Mouse (Mus musculus) E14TG2a.4 (cell line): ENCODE results near the gene Cacna1a.

Experiments used
- CTCF ChIP-seq: conservative IDR thresholded peaks from 2 replicates; pipeline ENCODE4 v1.5.1; 2014; ENCODE audit warnings: low read length
- NANOG ChIP-seq: IDR thresholded peaks from 2 replicates; pipeline ENCODE4 v1.6.1; 2014; ENCODE audit warnings: borderline replicate concordance, low read length, mixed read lengths
- POU5F1 ChIP-seq: IDR thresholded peaks from 2 replicates; pipeline ENCODE4 v1.6.1; 2014; ENCODE audit warnings: low read length, borderline replicate concordance

- TF ChIP-seq CTCF: no peak
- TF ChIP-seq POU5F1: no peak
- TF ChIP-seq NANOG: peak; percentile 49; the same call in 1 of the 2 replicates
Observed at GRCm38 (mm10) chr8:84539376-84539775, 151.1 kb downstream of the Cacna1a start.
